Mouse (Mus musculus) CD8-positive naive resting alpha-beta T cell, adult 2 months (primary cell): ENCODE measurements at regions not wholly inside any gene's neighbourhood (a gene's known extent, or its start where the extent isn't known, plus 50 kb on each side); places are given as distances from the start of the nearest gene placed in this dataset.

Experiments
- DNase-seq, 2 experiments: peaks; one replicate each; pipeline ENCODE4 v3.0.0; 2022; ENCODE audit warnings: low read depth in 2 of 2, low spot score in 2 of 2

DNA sequence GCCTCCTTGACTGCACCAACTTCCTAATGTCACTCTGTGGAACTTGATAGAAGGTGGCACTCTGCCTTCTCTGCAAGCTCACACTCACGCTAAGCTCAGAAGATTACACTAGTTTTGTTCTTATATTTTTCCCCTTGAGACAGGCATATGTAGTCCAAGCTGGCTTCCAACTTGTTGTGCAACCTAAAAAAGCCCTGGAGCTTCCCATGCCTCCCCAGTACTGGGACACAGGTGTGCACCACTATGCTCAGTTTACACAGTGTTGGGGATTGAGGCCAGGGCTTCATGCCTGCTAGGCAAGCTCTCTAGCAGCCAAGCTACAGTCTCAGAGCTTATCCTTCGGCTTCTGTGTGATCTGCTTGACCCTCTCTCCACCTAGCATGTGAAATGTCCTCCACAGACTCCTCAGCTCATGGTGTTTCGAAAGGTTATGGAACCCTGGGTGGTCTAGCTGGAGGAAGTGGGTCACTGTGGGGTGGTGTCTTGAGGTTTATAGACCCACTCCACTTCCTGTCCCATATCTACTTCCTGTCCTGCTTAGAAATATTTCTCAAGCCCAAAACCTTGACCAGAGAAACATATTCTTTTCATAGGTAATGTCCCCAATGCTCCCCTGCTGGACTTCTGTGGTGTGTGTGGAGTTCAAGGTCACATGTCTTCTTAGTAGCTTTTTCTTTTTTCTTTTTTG lies 54.6 kb upstream of the Runx1 start:
- no peak for DNase-seq

DNA sequence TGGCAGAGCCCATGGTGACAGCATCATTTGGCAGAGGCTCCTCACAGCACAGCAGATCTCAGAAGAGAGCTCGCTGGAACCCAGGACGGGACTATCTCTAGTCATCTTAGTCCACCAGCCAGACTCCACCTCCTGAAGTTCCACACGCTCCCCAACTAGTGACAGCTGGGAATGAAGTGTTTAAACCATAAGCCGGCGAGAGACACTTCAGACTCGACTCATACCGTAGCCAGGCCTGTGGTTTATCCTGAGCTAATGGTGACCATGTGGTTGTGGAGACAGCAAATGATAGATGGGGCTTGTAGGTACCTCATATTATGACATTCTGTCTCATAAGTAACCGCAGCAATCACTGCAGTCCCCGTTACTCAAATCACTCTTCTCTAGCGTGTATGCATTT lies 52.1 kb upstream of the Runx1 start:
- DNase-seq: no peak
